In the genomic region with DNA sequence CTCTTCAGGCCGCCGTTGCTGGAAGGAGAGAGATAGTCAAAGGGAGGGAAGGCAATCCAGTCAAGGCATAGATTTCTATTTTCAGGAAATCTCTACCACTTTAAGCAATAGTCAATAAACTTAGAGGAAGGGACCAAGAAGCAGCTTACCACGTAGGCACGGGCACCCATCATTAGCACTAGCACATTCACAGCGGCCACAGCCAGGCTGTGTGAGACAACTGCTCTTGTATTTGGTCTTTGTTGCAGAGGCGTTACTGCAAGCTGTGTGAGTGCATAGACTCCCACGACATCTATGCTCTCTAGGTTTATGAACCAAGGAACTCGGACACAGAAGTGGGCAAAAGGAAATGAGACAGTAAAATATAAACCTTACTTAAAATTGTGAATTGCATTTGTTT, we compare ENCODE assay signal across 19 mouse cellular contexts. TPM values are rescaled to one million over a fixed set of nuclear protein-coding genes. Genes with fewer than 3 reads are reported as not detected.
DNase-seq lines count a peak whose midpoint lies in the region; ATAC-seq lines count a peak whose summit lies in the region.
"Had no signal": no experiment of that assay in that cellular context is flagged by ENCODE, and none has a peak within 500 bp of the region (broad histone marks: within the 10 kb centered on the region; RNA-seq: fewer than 3 reads in every experiment).

No protein-coding gene starts in this region.

- no peak overlapping the region for H3K4me3 ChIP-seq in heart, embryonic 12.5 days

- no peak for DNase-seq in frontal cortex, adult 2 months (ENCODE audit: extremely low spot score in 1 of 2, low spot score in 1 of 2)
- peak; percentile 74 for DNase-seq in heart, adult 11 months
- DNase-seq: adrenal gland, adult 2 months; adrenal gland, adult 8-10 months; adrenal gland, postnatal 10 days; adrenal gland, postnatal 14 days; adrenal gland, postnatal 25 days; adrenal gland, postnatal 36 days; B cell, adult 2 months; cerebellum, adult 11 months; cerebellum, adult 11-12 months; cerebellum, adult 18-20 months had no signal

- whole genome bisulfite sequencing in heart, embryonic 12.5 days, result 90% methylated on average over 8 of the region's 8 CpGs

- H3K4me2 ChIP-seq in heart, embryonic 12.5 days, result no peak overlapping the region

- no peaks in the 10 kb centered on the region for H3K4me1 ChIP-seq in heart, embryonic 12.5 days (replicated peaks)

- H3K9ac ChIP-seq in heart, embryonic 12.5 days, result no peak overlapping the region

- H3K27ac ChIP-seq in heart, embryonic 12.5 days (ENCODE audit: poor library complexity, severe bottlenecking), result no peak overlapping the region

- H3K9me3 ChIP-seq in heart, embryonic 12.5 days (replicated peaks), result no peaks in the 10 kb centered on the region
- H3K9me3 ChIP-seq: G1E had no signal

- H3K27me3 ChIP-seq in heart, embryonic 12.5 days (replicated peaks), result no peaks in the 10 kb centered on the region
- H3K27me3 ChIP-seq: CH12.LX, Patski had no signal

- H3K36me3 ChIP-seq in heart, embryonic 12.5 days, result no peaks in the 10 kb centered on the region

- 0 out of 2 replicates have a peak, but pooled peaks have one; percentile 56 for ATAC-seq in frontal cortex, adult (ENCODE audit: low TSS enrichment)
- ATAC-seq in heart, embryonic 12.5 days (ENCODE audit: insufficient number of reproducible peaks, low FRiP score), result no peak
- ATAC-seq: activated CD4-positive, CD25-positive, alpha-beta regulatory T cell, adult 4 months; CD4-positive, CD25-positive, alpha-beta regulatory T cell, adult 4 months; Patski had no signal

RNA-seq across cellular contexts. Expression of a gene that starts 14.3 kb away (rescaled TPM):
- 38.4 and 38.6 TPM in 2 replicates for polyA plus RNA-seq in frontal cortex, adult 2 months (2012; rRNA removed)
- polyA plus RNA-seq in heart, embryonic 12.5 days (2016; fragmentation: Nextera tagmentation; extraction: Ambion mirVana), result 62.3 and 64.0 TPM in 2 replicates

RNA-seq across cellular contexts. Expression of a gene that starts 14.4 kb away (rescaled TPM):
- polyA plus RNA-seq in frontal cortex, adult 2 months (2012; rRNA removed), result 13.1 and 14.3 TPM in 2 replicates
- 10.2 and 12.5 TPM in 2 replicates for polyA plus RNA-seq in heart, embryonic 12.5 days (2016; fragmentation: Nextera tagmentation; extraction: Ambion mirVana)
